Mouse (Mus musculus): ENCODE measurements around the gene Tmem161b. TPM values are rescaled to one million over a fixed set of nuclear protein-coding genes. Genes with fewer than 3 reads are reported as not detected.

Tmem161b gene
- polyA plus RNA-seq, 1 experiment, result 2.5 TPM

DNA sequence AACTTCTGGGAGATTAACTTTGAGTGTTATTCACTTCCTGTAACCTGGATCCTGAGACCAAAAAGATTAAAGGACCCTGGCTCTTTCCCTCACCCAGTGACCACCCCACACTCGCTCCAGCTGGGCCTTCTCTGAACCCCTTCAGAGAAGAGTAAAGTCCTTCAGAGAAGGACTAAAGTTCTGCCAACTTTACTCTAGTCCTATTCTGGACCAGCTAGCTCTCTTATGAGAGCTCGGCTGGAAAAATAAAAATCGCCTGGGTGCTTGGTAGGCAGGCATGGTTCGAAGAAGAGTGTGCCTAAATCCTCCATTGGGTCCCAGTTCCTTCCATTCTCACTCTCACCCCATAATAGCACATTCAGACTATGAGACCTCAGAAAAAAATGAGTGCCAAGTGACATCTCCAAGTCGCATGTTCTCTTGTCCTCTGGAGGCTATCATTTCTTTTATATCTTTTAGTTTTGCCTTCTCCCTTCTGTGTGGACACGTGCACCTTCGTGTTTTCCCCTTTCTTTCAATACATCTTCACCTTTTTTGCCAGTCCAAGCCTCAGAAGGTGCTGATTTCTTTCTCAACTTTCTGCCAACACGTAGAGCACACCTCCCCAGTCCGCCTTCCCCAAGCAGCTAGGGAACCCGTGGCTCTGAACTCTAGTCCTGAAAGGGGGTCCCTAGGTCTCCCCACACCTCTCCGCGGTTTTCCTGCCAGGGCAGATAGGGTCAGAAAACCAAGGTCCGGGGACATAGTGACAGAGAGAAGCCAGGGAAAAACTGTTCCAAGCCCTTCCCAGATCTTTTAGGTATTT is 121.8 kb downstream of the Tmem161b start:
- Histone ChIP-seq H3ac (ENCODE audit: control insufficient read depth, insufficient read length) (no peak overlapping the region), H3K36me3 (ENCODE audit: control insufficient read depth, insufficient read depth) (no peaks in the 10 kb centered on the region), H3K27me3 (ENCODE audit: control insufficient read depth, insufficient read depth, insufficient read length) (no peaks in the 10 kb centered on the region), H3K4me2 (ENCODE audit: low read depth) (no peak overlapping the region), H3K79me2 (ENCODE audit: control insufficient read depth, insufficient read depth) (no peaks in the 10 kb centered on the region), H3K4me3 (no peak overlapping the region)
- no peak for TF ChIP-seq USF1 (IDR thresholded peaks at IDR 0.05; ENCODE audit: low read depth)
- TF ChIP-seq E2F4 (IDR thresholded peaks at IDR 0.05; ENCODE audit: insufficient read depth), result no peak
- TF ChIP-seq REST (IDR thresholded peaks at IDR 0.05; ENCODE audit: insufficient read depth, insufficient read length), result no peak
- TF ChIP-seq MAX (IDR thresholded peaks at IDR 0.05; ENCODE audit: low read depth), result no peak
- no peak for TF ChIP-seq MYOD1 (IDR thresholded peaks at IDR 0.05; ENCODE audit: control insufficient read depth in 1 of 3, insufficient read length in 2 of 3, low read depth in 2 of 3)
- no peak for TF ChIP-seq TCF3 (IDR thresholded peaks at IDR 0.05; ENCODE audit: insufficient read length, low read depth)
- no peak for TF ChIP-seq TCF12 (IDR thresholded peaks at IDR 0.05; ENCODE audit: insufficient read depth, poor library complexity, severe bottlenecking)
- no peak for TF ChIP-seq MYOG (IDR thresholded peaks at IDR 0.05; ENCODE audit: control insufficient read depth in 1 of 3, insufficient read depth in 1 of 3, insufficient read length in 2 of 3, low read depth in 2 of 3)
- TF ChIP-seq POLR2AphosphoS2 (IDR thresholded peaks at IDR 0.05; ENCODE audit: insufficient read length, low read depth), result no peak
- no peak for TF ChIP-seq CEBPB (IDR thresholded peaks at IDR 0.05; ENCODE audit: insufficient read depth, poor library complexity, severe bottlenecking)
- no peak for TF ChIP-seq SRF (IDR thresholded peaks at IDR 0.05; ENCODE audit: control insufficient read depth, insufficient read length, low read depth)
- no peak for TF ChIP-seq POLR2A (IDR thresholded peaks at IDR 0.05; ENCODE audit: insufficient read length, low read depth)

DNA sequence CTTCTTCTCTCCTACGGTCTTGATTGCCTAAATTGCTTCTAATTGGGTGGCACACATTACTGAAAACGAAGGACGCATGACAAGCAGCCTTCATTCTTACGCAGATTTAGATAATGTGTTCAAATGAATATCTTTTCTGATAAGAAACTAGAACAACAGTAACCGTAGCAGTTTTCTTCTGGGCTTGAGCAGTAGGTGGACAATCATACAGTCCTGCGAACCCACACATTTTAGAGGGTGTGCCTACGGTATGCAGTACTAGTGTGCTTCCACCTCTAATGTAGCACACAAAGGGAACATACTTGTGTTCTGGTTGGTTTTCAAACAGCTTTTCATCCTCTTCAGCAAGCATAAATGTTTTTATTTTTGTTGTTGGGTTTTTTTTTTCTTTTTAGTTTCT is 122.6 kb downstream of the Tmem161b start:
- Histone ChIP-seq H3K4me3 (no peak overlapping the region), H3K27me3 (ENCODE audit: control insufficient read depth, insufficient read depth, insufficient read length) (no peaks in the 10 kb centered on the region), H3K79me2 (ENCODE audit: control insufficient read depth, insufficient read depth) (no peaks in the 10 kb centered on the region), H3ac (ENCODE audit: control insufficient read depth, insufficient read length) (no peak overlapping the region), H3K36me3 (ENCODE audit: control insufficient read depth, insufficient read depth) (no peaks in the 10 kb centered on the region), H3K4me2 (ENCODE audit: low read depth) (no peak overlapping the region)
- no peak for TF ChIP-seq USF1 (IDR thresholded peaks at IDR 0.05; ENCODE audit: low read depth)
- no peak for TF ChIP-seq MYOD1 (IDR thresholded peaks at IDR 0.05; ENCODE audit: control insufficient read depth in 1 of 3, insufficient read length in 2 of 3, low read depth in 2 of 3)
- TF ChIP-seq REST (IDR thresholded peaks at IDR 0.05; ENCODE audit: insufficient read depth, insufficient read length), result no peak
- no peak for TF ChIP-seq MYOG (IDR thresholded peaks at IDR 0.05; ENCODE audit: control insufficient read depth in 1 of 3, insufficient read depth in 1 of 3, insufficient read length in 2 of 3, low read depth in 2 of 3)
- no peak for TF ChIP-seq POLR2AphosphoS2 (IDR thresholded peaks at IDR 0.05; ENCODE audit: insufficient read length, low read depth)
- no peak for TF ChIP-seq E2F4 (IDR thresholded peaks at IDR 0.05; ENCODE audit: insufficient read depth)
- TF ChIP-seq TCF12 (IDR thresholded peaks at IDR 0.05; ENCODE audit: insufficient read depth, poor library complexity, severe bottlenecking), result no peak
- TF ChIP-seq POLR2A (IDR thresholded peaks at IDR 0.05; ENCODE audit: insufficient read length, low read depth), result no peak
- no peak for TF ChIP-seq CEBPB (IDR thresholded peaks at IDR 0.05; ENCODE audit: insufficient read depth, poor library complexity, severe bottlenecking)
- TF ChIP-seq TCF3 (IDR thresholded peaks at IDR 0.05; ENCODE audit: insufficient read length, low read depth), result no peak
- no peak for TF ChIP-seq SRF (IDR thresholded peaks at IDR 0.05; ENCODE audit: control insufficient read depth, insufficient read length, low read depth)
- no peak for TF ChIP-seq MAX (IDR thresholded peaks at IDR 0.05; ENCODE audit: low read depth)

DNA sequence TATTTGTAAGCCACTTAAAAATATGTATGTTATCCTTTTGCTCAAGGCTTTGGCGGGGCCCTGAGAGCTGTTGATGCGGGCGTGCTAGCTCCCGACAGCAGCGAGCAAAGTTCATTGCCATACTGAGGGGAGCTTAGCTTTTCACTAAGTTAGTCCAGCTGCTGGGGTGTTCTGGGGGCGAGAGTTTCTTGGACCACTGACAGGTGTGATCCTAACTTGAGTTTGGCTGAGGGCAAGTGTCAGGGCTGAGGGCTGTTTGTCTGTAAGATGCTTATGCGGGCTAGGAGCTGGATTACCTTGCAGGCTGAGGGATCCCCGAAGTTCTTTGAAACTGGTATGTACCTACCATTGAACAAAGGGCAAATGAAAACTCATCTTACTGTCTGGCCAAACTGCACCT is 123.0 kb downstream of the Tmem161b start:
- H3K79me2 ChIP-seq (ENCODE audit: control insufficient read depth, insufficient read depth), result no peaks in the 10 kb centered on the region
- TF ChIP-seq TCF12 (IDR thresholded peaks at IDR 0.05; ENCODE audit: insufficient read depth, poor library complexity, severe bottlenecking), result no peak
- TF ChIP-seq MYOD1 (IDR thresholded peaks at IDR 0.05; ENCODE audit: control insufficient read depth in 1 of 3, insufficient read length in 2 of 3, low read depth in 2 of 3), result no peak
- no peak overlapping the region for H3K4me3 ChIP-seq
- no peaks in the 10 kb centered on the region for H3K36me3 ChIP-seq (ENCODE audit: control insufficient read depth, insufficient read depth)
- H3K4me2 ChIP-seq (ENCODE audit: low read depth), result no peak overlapping the region
- no peak overlapping the region for H3ac ChIP-seq (ENCODE audit: control insufficient read depth, insufficient read length)
- H3K27me3 ChIP-seq (ENCODE audit: control insufficient read depth, insufficient read depth, insufficient read length), result no peaks in the 10 kb centered on the region

All from myocyte (in vitro differentiated cells).